Mouse (Mus musculus) MEL (cell line): ENCODE results near the gene Dnah3. TPM values are rescaled to one million over a fixed set of nuclear protein-coding genes. Genes with fewer than 3 reads are reported as not detected.

Experiments
- DNase-seq: peaks from one replicate; pipeline ENCODE4 v3.0.0; 2011; ENCODE audit warnings: low read depth, low spot score
- H3K27ac ChIP-seq: 2 replicates; pipeline ENCODE4 v1.5.1; 2012; ENCODE audit warnings: low read depth, mild to moderate bottlenecking, control low read depth, low read length, moderate library complexity; ENCODE audit not compliant: control insufficient read depth
- H3K27me3 ChIP-seq, 2 experiments: fragments of 150-350 bp in 1 of 2; sonication (generic) in 1 of 2; 2 replicates each; pipeline ENCODE4 v1.6.1; 2012; ENCODE audit warnings: low read length in 2 of 2, mild to moderate bottlenecking in 2 of 2, improper control_type of control experiment in 1 of 2, moderate library complexity in 1 of 2; ENCODE audit not compliant: insufficient read depth in 2 of 2, control insufficient read depth in 1 of 2
- H3K36me3 ChIP-seq, 2 experiments: 2 replicates each; pipeline ENCODE4 v1.6.1; 2012 to 2014; ENCODE audit warnings: low read length in 2 of 2, improper control_type of control experiment in 1 of 2, inconsistent platforms in 1 of 2, mild to moderate bottlenecking in 1 of 2; ENCODE audit not compliant: insufficient read depth in 2 of 2, control insufficient read depth in 1 of 2
- H3K4me1 ChIP-seq, 2 experiments: fragments of 150-350 bp in 1 of 2; sonication (generic) in 1 of 2; 2 replicates each; pipeline ENCODE4 v1.6.1; 2012; ENCODE audit warnings: low read length in 2 of 2, improper control_type of control experiment in 1 of 2, mild to moderate bottlenecking in 1 of 2; ENCODE audit not compliant: insufficient read depth in 2 of 2, control insufficient read depth in 1 of 2
- H3K4me3 ChIP-seq, 2 experiments: fragments of 150-350 bp in 1 of 2; sonication (generic) in 1 of 2; 2 replicates each; pipeline ENCODE4 v1.5.1; 2012; ENCODE audit warnings: low read depth in 2 of 2, low read length in 2 of 2, mild to moderate bottlenecking in 2 of 2, moderate library complexity in 2 of 2, control low read depth in 1 of 2, improper control_type of control experiment in 1 of 2; ENCODE audit not compliant: control insufficient read depth in 1 of 2, insufficient read depth in 1 of 2
- H3K79me2 ChIP-seq: 2 replicates; pipeline ENCODE4 v1.6.1; 2012; ENCODE audit warnings: mild to moderate bottlenecking, low read length, moderate library complexity; ENCODE audit not compliant: control insufficient read depth, poor library complexity, insufficient read depth
- H3K9ac ChIP-seq: 2 replicates; pipeline ENCODE4 v1.6.1; 2012; ENCODE audit warnings: low read depth, mild to moderate bottlenecking, control low read depth, low read length, moderate library complexity; ENCODE audit not compliant: control insufficient read depth, poor library complexity, severe bottlenecking
- H3K9me3 ChIP-seq: fragments of 150-350 bp; sonication (generic); replicated peaks from 2 replicates; pipeline ENCODE4 v1.6.1; 2012; ENCODE audit warnings: mild to moderate bottlenecking, low read length, improper control_type of control experiment, moderate library complexity; ENCODE audit not compliant: insufficient read depth
- CHD1 ChIP-seq: IDR thresholded peaks from 2 replicates; pipeline ENCODE4 v1.6.1; 2012; ENCODE audit warnings: low read depth, mild to moderate bottlenecking, inconsistent platforms, low read length, improper control_type of control experiment
- CHD2 ChIP-seq: IDR thresholded peaks from 2 replicates; pipeline ENCODE4 v1.6.1; 2011; ENCODE audit warnings: low read length, improper control_type of control experiment
- ELF1 ChIP-seq: IDR thresholded peaks from 2 replicates; pipeline ENCODE4 v1.6.1; 2014; ENCODE audit warnings: low read depth, mild to moderate bottlenecking, inconsistent platforms, low read length, improper control_type of control experiment, moderate library complexity
- GATA1 ChIP-seq: IDR thresholded peaks from 2 replicates; pipeline ENCODE4 v1.6.1; 2011; ENCODE audit warnings: low read depth, low read length, improper control_type of control experiment
- JUND ChIP-seq: IDR thresholded peaks from 2 replicates; pipeline ENCODE4 v1.6.1; 2011; ENCODE audit warnings: low read depth, mild to moderate bottlenecking, improper control_type of control experiment, low read length
- KAT2A ChIP-seq: conservative IDR thresholded peaks from 2 replicates; pipeline ENCODE4 v1.6.1; 2012; ENCODE audit warnings: low read depth, low read length, improper control_type of control experiment, inconsistent platforms
- MAZ ChIP-seq: IDR thresholded peaks from 2 replicates; pipeline ENCODE4 v1.6.1; 2012; ENCODE audit warnings: low read depth, mild to moderate bottlenecking, inconsistent platforms, low read length, improper control_type of control experiment
- MEF2A ChIP-seq: IDR thresholded peaks from 2 replicates; pipeline ENCODE4 v1.6.1; 2014; ENCODE audit warnings: low read depth, mild to moderate bottlenecking, inconsistent platforms, low read length, improper control_type of control experiment; ENCODE audit not compliant: poor library complexity, insufficient replicate concordance, severe bottlenecking; ENCODE audit errors: extremely low read depth
- MXI1 ChIP-seq: IDR thresholded peaks from 2 replicates; pipeline ENCODE4 v1.6.1; 2011; ENCODE audit warnings: mild to moderate bottlenecking, low read depth, low read length, improper control_type of control experiment
- NRF1 ChIP-seq: IDR thresholded peaks from 2 replicates; pipeline ENCODE4 v1.6.1; 2014; ENCODE audit warnings: low read depth, mild to moderate bottlenecking, inconsistent platforms, low read length, improper control_type of control experiment, moderate library complexity; ENCODE audit not compliant: poor library complexity, insufficient read depth, severe bottlenecking
- POLR2A ChIP-seq, 2 experiments: IDR thresholded peaks; 2 replicates each; pipeline ENCODE4 v1.6.1; 2011 to 2012; ENCODE audit warnings: low read length in 2 of 2, mild to moderate bottlenecking in 2 of 2, control low read depth in 1 of 2, improper control_type of control experiment in 1 of 2, low read depth in 1 of 2, moderate library complexity in 1 of 2; ENCODE audit not compliant: control insufficient read depth in 1 of 2, insufficient read depth in 1 of 2, poor library complexity in 1 of 2
- POLR2AphosphoS5 ChIP-seq: IDR thresholded peaks from 2 replicates; pipeline ENCODE4 v1.6.1; 2012; ENCODE audit warnings: low read depth, borderline replicate concordance, mild to moderate bottlenecking, inconsistent platforms, low read length, moderate library complexity, mixed read lengths
- RAD21 ChIP-seq: IDR thresholded peaks from 2 replicates; pipeline ENCODE4 v1.6.1; 2011; ENCODE audit warnings: mild to moderate bottlenecking, low read depth, low read length, improper control_type of control experiment
- SIN3A ChIP-seq: IDR thresholded peaks from 2 replicates; pipeline ENCODE4 v1.6.1; 2012; ENCODE audit warnings: low read length, improper control_type of control experiment, inconsistent platforms
- SMC3 ChIP-seq: IDR thresholded peaks from 2 replicates; pipeline ENCODE4 v1.6.1; 2011; ENCODE audit warnings: low read depth, low read length, improper control_type of control experiment
- TAL1 ChIP-seq: IDR thresholded peaks from 2 replicates; pipeline ENCODE4 v1.6.1; 2012; ENCODE audit warnings: mild to moderate bottlenecking, inconsistent platforms, low read length, moderate library complexity, mixed read lengths
- TCF12 ChIP-seq: IDR thresholded peaks from 2 replicates; pipeline ENCODE4 v1.6.1; 2014; ENCODE audit warnings: low read depth, mild to moderate bottlenecking, inconsistent platforms, low read length, improper control_type of control experiment, moderate library complexity
- USF1 ChIP-seq: IDR thresholded peaks from 2 replicates; pipeline ENCODE4 v1.6.1; 2014; ENCODE audit warnings: low read depth, mild to moderate bottlenecking, inconsistent platforms, low read length, improper control_type of control experiment, moderate library complexity
- ZKSCAN1 ChIP-seq: IDR thresholded peaks from 2 replicates; pipeline ENCODE4 v1.6.1; 2012; ENCODE audit warnings: low read depth, mild to moderate bottlenecking, inconsistent platforms, low read length, improper control_type of control experiment, moderate library complexity
- ZMIZ1 ChIP-seq: IDR thresholded peaks from 2 replicates; pipeline ENCODE4 v1.6.1; 2012; ENCODE audit warnings: low read depth, mild to moderate bottlenecking, inconsistent platforms, low read length, improper control_type of control experiment, moderate library complexity
- polyA plus RNA-seq, 2 experiments: library from polyadenylated mRNA; stranded (reverse) in 1 of 2; unstranded in 1 of 2; fragments of >175 nt in 1 of 2; fragments of >200 nt in 1 of 2; gene quantifications; 2 replicates each; pipeline versions ENCODE4 v1.2.1 to v1.2.4; 2012; ENCODE audit warnings: low replicate concordance in 2 of 2, low read depth in 1 of 2; ENCODE audit not compliant: insufficient read length in 2 of 2, insufficient read depth in 1 of 2, missing spikeins in 1 of 2
- total RNA-seq: library from RNA; depleted of rRNA; stranded (reverse); fragments of 300-350 nt; gene quantifications from 2 replicates; pipeline ENCODE4 v1.2.3, GENCODE M21; 2012

Gene Dnah3
- total and polyA plus RNA-seq, 3 experiments = not detected

DNA sequence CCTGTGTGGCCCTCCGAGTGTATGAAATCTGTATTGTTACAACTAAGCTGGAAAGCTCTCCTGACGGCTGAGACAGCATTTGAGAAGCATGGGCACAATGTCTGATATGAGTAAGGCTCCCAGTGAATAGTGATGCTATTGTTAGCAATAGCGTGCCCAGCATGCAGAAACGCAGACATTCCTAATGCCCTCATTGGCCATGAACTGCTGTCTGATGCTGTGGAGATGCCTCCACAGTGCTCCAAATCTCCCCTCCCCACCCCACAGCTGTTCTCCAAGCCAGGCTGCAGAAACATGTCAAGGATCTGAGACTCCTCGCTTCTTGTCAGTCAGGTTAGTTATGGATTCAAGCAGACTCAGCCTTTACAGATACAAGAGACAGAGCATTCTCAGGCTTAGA lies 58.7 kb downstream of the Dnah3 start:
- no peaks in the 10 kb centered on the region for H3K4me1 ChIP-seq
- no peak overlapping the region for H3K9ac ChIP-seq
- H3K79me2 ChIP-seq = no peaks in the 10 kb centered on the region
- DNase-seq = no peak
- H3K36me3 ChIP-seq = no peaks in the 10 kb centered on the region
- no peaks in the 10 kb centered on the region for H3K9me3 ChIP-seq
- TF ChIP-seq RAD21 = no peak
- no peak for TF ChIP-seq CHD1
- no peak for TF ChIP-seq TCF12
- no peak for TF ChIP-seq MAZ
- TF ChIP-seq ELF1 = no peak
- no peak for TF ChIP-seq MEF2A
- no peak overlapping the region for H3K27ac ChIP-seq
- H3K27me3 ChIP-seq = no peaks in the 10 kb centered on the region
- no peak overlapping the region for H3K4me3 ChIP-seq

DNA sequence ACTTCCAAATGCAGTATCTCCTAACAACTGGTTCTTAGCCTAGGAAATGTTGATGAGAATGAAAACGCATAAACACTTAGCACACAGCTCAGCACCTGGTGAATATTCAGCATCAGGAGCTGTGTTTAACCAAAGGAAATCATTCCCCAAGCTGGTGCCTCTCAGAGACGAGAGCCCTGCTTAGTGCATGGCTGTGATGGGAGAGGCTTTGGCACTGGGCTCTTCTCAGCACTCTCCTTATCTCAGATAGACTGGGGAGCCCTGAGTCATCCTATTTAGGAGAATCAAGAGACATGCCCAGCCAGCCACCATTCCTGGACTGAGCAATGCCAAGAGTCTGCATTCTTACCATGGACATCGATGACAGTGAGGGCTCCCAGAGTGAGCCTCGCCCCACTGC lies 60.1 kb downstream of the Dnah3 start:
- DNase-seq = no peak
- Histone ChIP-seq H3K4me1 (no peaks in the 10 kb centered on the region), H3K79me2 (no peaks in the 10 kb centered on the region), H3K36me3 (no peaks in the 10 kb centered on the region), H3K4me3 (no peak overlapping the region), H3K9me3 (no peaks in the 10 kb centered on the region), H3K27ac (no peak overlapping the region), H3K9ac (no peak overlapping the region), H3K27me3 (no peaks in the 10 kb centered on the region)
- TF ChIP-seq POLR2A (IDR thresholded peaks at IDR 0.05; ENCODE audit: control insufficient read depth in 1 of 2, insufficient read depth in 1 of 2, low read depth in 1 of 2, low read length in 2 of 2, poor library complexity in 1 of 2) (no peak), USF1 (no peak), KAT2A (no peak), TAL1 (no peak), SMC3 (no peak), SIN3A (no peak), GATA1 (no peak), ZKSCAN1 (no peak)

DNA sequence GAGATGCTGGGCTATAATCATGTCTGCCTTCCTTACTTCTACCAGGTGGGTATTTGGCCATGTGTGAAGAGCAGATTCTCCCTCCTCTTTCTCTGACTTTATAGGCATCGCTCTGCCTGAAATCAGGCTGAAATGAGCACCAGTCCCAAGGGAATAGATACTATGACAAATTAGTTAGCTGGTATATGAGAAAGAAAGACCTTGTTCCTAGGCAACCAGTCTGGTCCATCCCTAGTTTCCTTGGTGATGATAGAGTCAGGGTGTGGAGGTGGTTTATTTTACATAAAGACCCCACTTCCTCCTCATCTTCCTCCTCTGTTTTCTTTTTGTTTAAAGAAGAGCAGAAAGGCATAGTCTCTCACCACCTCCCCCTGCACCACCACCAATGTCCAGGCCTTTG lies 60.5 kb downstream of the Dnah3 start:
- Histone ChIP-seq H3K36me3 (no peaks in the 10 kb centered on the region), H3K27me3 (no peaks in the 10 kb centered on the region), H3K27ac (no peak overlapping the region), H3K4me1 (no peaks in the 10 kb centered on the region), H3K9ac (no peak overlapping the region), H3K4me3 (no peak overlapping the region), H3K9me3 (no peaks in the 10 kb centered on the region), H3K79me2 (no peaks in the 10 kb centered on the region)
- TF ChIP-seq POLR2AphosphoS5 (no peak), CHD1 (no peak), CHD2 (no peak), ELF1 (no peak), ZMIZ1 (no peak), NRF1 (no peak), RAD21 (no peak), MXI1 (no peak), JUND (no peak)
- no peak for DNase-seq
